Mouse (Mus musculus) intestine, embryonic 14.5 days (tissue): Measurements from ENCODE around the gene Csnk1g1. TPM values are rescaled to one million over a fixed set of nuclear protein-coding genes. Genes with fewer than 3 reads are reported as not detected.

ENCODE experiments used
- polyA plus RNA-seq: library from polyadenylated mRNA; unstranded; fragments of >200 nt; fragmentation: Nextera tagmentation; extraction: Ambion mirVana; gene quantifications from 2 replicates; pipeline ENCODE4 v1.2.1, GENCODE M21; 2014

Csnk1g1 gene
- polyA plus RNA-seq, 1 experiment from 2014 or later = 18.6 TPM

Other genes with a start within 250 kb of the Csnk1g1 start
- gene Oaz2, start 240.9 kb upstream of the Csnk1g1 start, polyA plus RNA-seq = 166 and 184 TPM in 2 replicates
- gene Zfp609, start 81.4 kb upstream of the Csnk1g1 start, polyA plus RNA-seq = 7.8 and 7.9 TPM in 2 replicates
- gene Pclaf, start 18.7 kb upstream of the Csnk1g1 start, polyA plus RNA-seq = 159 and 175 TPM in 2 replicates
- gene Trip4, start 130 bp upstream of the Csnk1g1 start, polyA plus RNA-seq = 25.9 and 32.0 TPM in 2 replicates
- 566 and 618 TPM in 2 replicates for gene Ppib, start 151.3 kb downstream of the Csnk1g1 start, polyA plus RNA-seq
- gene Snx22, start 160.8 kb downstream of the Csnk1g1 start, polyA plus RNA-seq = 0.56 and 0.96 TPM in 2 replicates
- 136 and 148 TPM in 2 replicates for gene Snx1, start 217.7 kb downstream of the Csnk1g1 start, polyA plus RNA-seq
- 188 and 189 TPM in 2 replicates for gene Ciao2a, start 217.7 kb downstream of the Csnk1g1 start, polyA plus RNA-seq
- gene Dapk2, start 249.3 kb downstream of the Csnk1g1 start, polyA plus RNA-seq = 4.4 and 4.8 TPM in 2 replicates